Mouse (Mus musculus) C2C12 (cell line): ENCODE results near the gene Syk. TPM values are rescaled to one million over a fixed set of nuclear protein-coding genes. Genes with fewer than 3 reads are reported as not detected.

Experiments used
- H3K27me3 ChIP-seq: one replicate; pipeline ENCODE4 v1.6.1; 2011; ENCODE audit not compliant: control insufficient read depth, insufficient read depth, insufficient read length
- H3K36me3 ChIP-seq: one replicate; pipeline ENCODE4 v1.6.1; 2011; ENCODE audit not compliant: control insufficient read depth, insufficient read depth
- H3K4me3 ChIP-seq: one replicate; pipeline ENCODE4 v1.5.1; 2011; ENCODE audit warnings: mild to moderate bottlenecking, control low read depth; ENCODE audit not compliant: poor library complexity, insufficient read depth, severe bottlenecking
- H3K79me2 ChIP-seq: one replicate; pipeline ENCODE4 v1.6.1; 2011; ENCODE audit not compliant: control insufficient read depth, insufficient read depth
- H3K79me3 ChIP-seq: one replicate; pipeline ENCODE4 v1.6.1; 2011; ENCODE audit warnings: low read depth, control low read depth
- H3ac ChIP-seq: one replicate; pipeline ENCODE3; 2011; ENCODE audit warnings: low read depth; ENCODE audit not compliant: control insufficient read depth, insufficient read length
- CEBPB ChIP-seq: IDR thresholded peaks from one replicate; pipeline ENCODE4 v1.6.1; 2011; ENCODE audit warnings: low read depth, mild to moderate bottlenecking, control low read depth, moderate library complexity
- CTCF ChIP-seq: IDR thresholded peaks from one replicate; pipeline ENCODE4 v1.5.1; 2011; ENCODE audit not compliant: control insufficient read depth, insufficient read depth, insufficient read length
- FOSL1 ChIP-seq: IDR thresholded peaks from one replicate; pipeline ENCODE4 v1.8.0; 2011; ENCODE audit warnings: mild to moderate bottlenecking, low read length; ENCODE audit not compliant: poor library complexity, insufficient read depth, severe bottlenecking
- MAX ChIP-seq: IDR thresholded peaks from one replicate; pipeline ENCODE4 v1.6.1; 2011; ENCODE audit warnings: mild to moderate bottlenecking, control low read depth
- MYOD1 ChIP-seq: IDR thresholded peaks from one replicate; pipeline ENCODE4 v1.6.1; 2011; ENCODE audit warnings: low read depth; ENCODE audit not compliant: control insufficient read depth, insufficient read length
- MYOG ChIP-seq: IDR thresholded peaks from one replicate; pipeline ENCODE4 v1.6.1; 2011; ENCODE audit not compliant: control insufficient read depth, insufficient read length; ENCODE audit errors: extremely low read depth
- USF1 ChIP-seq: IDR thresholded peaks from one replicate; pipeline ENCODE4 v1.6.1; 2011; ENCODE audit warnings: low read depth, mild to moderate bottlenecking, control low read depth, moderate library complexity
- polyA plus RNA-seq: library from polyadenylated mRNA; unstranded; fragments of >200 nt; fragmentation: generic; extraction: Trizol; gene quantifications from one replicate; pipeline ENCODE4 v1.2.1, GENCODE M21; 2012; ENCODE audit warnings: missing spikeins

The Syk gene
- polyA plus RNA-seq, 1 experiment, result 0.50 TPM

GRCm38 (mm10) chr13:52636176-52636748, 53.3 kb downstream of the Syk start:
- no peaks in the 10 kb centered on the region for H3K27me3 ChIP-seq
- H3K4me3 ChIP-seq, result no peak overlapping the region
- no peaks in the 10 kb centered on the region for H3K36me3 ChIP-seq
- no peaks in the 10 kb centered on the region for H3K79me2 ChIP-seq
- no peaks in the 10 kb centered on the region for H3K79me3 ChIP-seq
- H3ac ChIP-seq, result no peak overlapping the region
- TF ChIP-seq FOSL1 (no peak), CTCF (no peak), CEBPB (no peak), MYOG (no peak), MYOD1 (no peak), MAX (no peak)

GRCm38 (mm10) chr13:52646566-52646965, 63.6 kb downstream of the Syk start:
- no peaks in the 10 kb centered on the region for H3K79me2 ChIP-seq

GRCm38 (mm10) chr13:52647996-52648712, 65.2 kb downstream of the Syk start:
- peaks cover 3% of the 10 kb centered on the region for H3K27me3 ChIP-seq
- H3K79me3 ChIP-seq, result no peaks in the 10 kb centered on the region
- TF ChIP-seq MAX (no peak), MYOD1 (no peak), MYOG (no peak), FOSL1 (no peak), USF1 (no peak)
- no peaks in the 10 kb centered on the region for H3K79me2 ChIP-seq
- H3K4me3 ChIP-seq, result no peak overlapping the region
- H3ac ChIP-seq, result no peak overlapping the region
- H3K36me3 ChIP-seq, result no peaks in the 10 kb centered on the region

More at GRCm38 (mm10) chr13:52646566-52646965, 63.6 kb downstream of the Syk start:
- no peak overlapping the region for H3K4me3 ChIP-seq
- TF ChIP-seq CEBPB (no peak), MAX (no peak), FOSL1 (no peak)
- H3K36me3 ChIP-seq, result no peaks in the 10 kb centered on the region
- no peaks in the 10 kb centered on the region for H3K79me3 ChIP-seq
- H3K27me3 ChIP-seq, result peaks cover 3% of the 10 kb centered on the region
- no peak overlapping the region for H3ac ChIP-seq

GRCm38 (mm10) chr13:52649791-52650418, 66.9 kb downstream of the Syk start:
- H3K27me3 ChIP-seq, result peaks cover 3% of the 10 kb centered on the region
- no peak for TF ChIP-seq CTCF
- TF ChIP-seq FOSL1, result no peak
- TF ChIP-seq CEBPB, result no peak
- no peak for TF ChIP-seq MYOG
- TF ChIP-seq MYOD1, result no peak
- TF ChIP-seq USF1, result no peak
- TF ChIP-seq MAX, result no peak
- H3K4me3 ChIP-seq, result no peak overlapping the region
- H3K79me3 ChIP-seq, result no peaks in the 10 kb centered on the region
- H3K36me3 ChIP-seq, result no peaks in the 10 kb centered on the region
- no peaks in the 10 kb centered on the region for H3K79me2 ChIP-seq
- no peak overlapping the region for H3ac ChIP-seq

- H3K79me2 ChIP-seq, result no peaks in the 10 kb centered on the region
- no peak overlapping the region for H3ac ChIP-seq
- no peaks in the 10 kb centered on the region for H3K79me3 ChIP-seq
- H3K36me3 ChIP-seq, result no peaks in the 10 kb centered on the region
- peaks cover 3% of the 10 kb centered on the region for H3K27me3 ChIP-seq
- no peak overlapping the region for H3K4me3 ChIP-seq
- no peak for TF ChIP-seq MYOD1
- peak; percentile 28 for TF ChIP-seq CEBPB
- TF ChIP-seq FOSL1, result peak; percentile 67
Observed at GRCm38 (mm10) chr13:52651383-52652252, 68.6 kb downstream of the Syk start.

GRCm38 (mm10) chr13:52652253-52652628, 69.3 kb downstream of the Syk start:
- no peak overlapping the region for H3ac ChIP-seq
- TF ChIP-seq FOSL1 (no peak), USF1 (no peak), CTCF (no peak), MYOG (no peak), MYOD1 (no peak), MAX (no peak), CEBPB (no peak)

More at GRCm38 (mm10) chr13:52652253-52652628, 69.3 kb downstream of the Syk start:
- Histone ChIP-seq H3K4me3 (no peak overlapping the region), H3K79me2 (no peaks in the 10 kb centered on the region), H3K27me3 (peaks cover 3% of the 10 kb centered on the region), H3K36me3 (no peaks in the 10 kb centered on the region), H3K79me3 (no peaks in the 10 kb centered on the region)
